Mouse (Mus musculus) neutrophil, adult 83 days (primary cell): ENCODE results near the gene Cma1. TPM values are rescaled to one million over a fixed set of nuclear protein-coding genes. Genes with fewer than 3 reads are reported as not detected.

Experiments
- total RNA-seq, 2 experiments: library from RNA; stranded (reverse); gene quantifications; one replicate each; pipeline ENCODE4 v1.2.4; 2023

Cma1 gene
- not detected for total RNA-seq

DNA sequence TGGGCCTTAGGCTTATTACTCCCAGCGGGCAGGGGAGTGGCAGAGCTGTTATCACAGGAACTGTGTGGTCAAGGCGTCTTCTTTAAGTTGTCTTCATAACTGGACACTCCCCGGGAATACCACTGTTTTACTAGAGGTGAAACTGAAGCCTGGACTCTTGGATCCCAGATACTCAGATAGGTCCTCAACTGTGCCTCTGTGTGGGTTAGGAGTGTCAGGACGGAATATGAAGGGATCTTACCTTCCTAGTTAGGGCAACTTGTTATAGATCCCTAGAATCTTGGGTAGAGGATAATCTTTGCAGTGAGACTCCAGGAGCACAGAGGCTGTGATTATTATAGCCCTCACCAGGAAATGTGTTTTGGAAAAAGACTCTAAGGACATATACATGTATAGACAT lies at the start of gene Cma1:
Gene Cma1, minus strand, starts transcription at position 101 of the 400 bp plus-strand sequence.

DNA sequence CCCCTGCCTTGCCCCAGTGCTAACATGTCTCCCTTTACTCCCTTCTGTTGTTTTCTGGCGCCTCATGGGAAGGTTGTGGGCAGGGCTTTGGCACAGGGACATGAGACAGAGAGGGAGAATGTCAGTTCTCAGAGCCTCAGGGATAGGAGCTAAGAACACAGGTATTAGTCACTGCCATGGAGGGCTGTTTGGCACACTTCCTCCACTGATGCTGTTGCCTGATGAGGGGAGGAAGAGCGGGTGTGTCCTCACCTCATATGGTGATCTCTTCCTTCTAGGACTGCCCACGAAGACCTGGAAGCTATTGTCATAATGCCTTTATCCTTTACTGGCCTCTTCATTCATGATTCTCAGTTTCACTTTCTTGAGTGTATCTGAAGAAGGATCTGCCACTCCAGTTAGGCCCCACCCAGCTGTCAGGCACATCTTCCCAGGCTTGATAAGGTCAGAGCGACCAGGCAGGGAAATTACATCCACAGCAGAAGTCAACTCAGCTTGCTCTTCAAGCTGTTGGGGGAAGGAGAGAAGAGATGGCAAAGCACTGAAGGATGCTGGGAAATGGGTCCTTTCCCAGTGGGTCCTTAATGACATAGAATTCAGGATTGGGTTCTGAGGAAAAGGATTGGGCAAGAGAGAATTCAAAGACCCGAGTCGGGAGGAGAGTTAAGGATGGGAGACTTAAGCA lies 6.0 kb upstream of the Cma1 start, which contains the start of gene Cma2:
Gene Cma2, plus strand, starts transcription at position 635 of the 685 bp plus-strand sequence.

DNA sequence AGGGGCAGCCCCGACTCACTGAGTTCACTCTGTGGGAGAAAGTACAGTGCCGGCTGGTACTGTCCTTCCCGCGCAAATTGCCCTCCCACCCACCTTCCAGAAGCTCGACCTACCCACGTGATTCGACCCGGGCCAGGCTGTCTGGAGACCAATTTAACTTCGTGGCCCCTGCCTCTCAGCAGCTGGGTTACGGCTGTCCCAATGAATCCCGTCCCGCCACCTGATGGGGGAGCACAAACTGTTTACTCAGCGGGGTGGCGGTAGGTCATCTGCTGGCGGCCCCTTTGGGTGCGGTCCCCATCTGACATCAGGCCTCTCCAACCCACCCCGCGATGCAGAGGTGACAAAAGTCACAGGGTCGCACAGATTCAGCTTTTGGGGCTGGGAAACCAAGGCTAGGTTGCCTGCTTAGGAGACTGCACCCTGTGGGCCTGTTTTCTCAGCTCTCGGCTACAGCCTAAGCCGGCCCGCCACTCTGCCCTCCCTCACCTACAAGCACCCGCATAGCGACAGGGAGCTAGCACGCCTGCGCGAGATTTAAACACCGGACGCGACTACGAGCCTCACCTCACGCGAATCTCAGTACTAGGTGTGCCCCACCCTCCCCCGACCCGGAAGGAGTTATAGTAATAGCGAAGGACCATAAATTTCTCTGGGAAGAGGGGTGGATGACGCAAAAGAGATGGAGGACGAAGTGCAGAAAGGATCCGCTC lies 44.6 kb downstream of the Cma1 start, which contains the start of gene Sdr39u1:
Gene Sdr39u1, minus strand, starts transcription at position 593 of the 713 bp plus-strand sequence.

Other genes with a start within 250 kb of the Cma1 start
- 1 to 10 TPM; 1.3 to 2.2 TPM for gene Tgm1, start 230.7 kb downstream of the Cma1 start, total RNA-seq
- 10 to 100 TPM; 21.0 to 23.4 TPM for gene Rabggta, start 222.4 kb downstream of the Cma1 start, total RNA-seq
- gene Dhrs1, start 199.0 kb downstream of the Cma1 start, total RNA-seq = 10 to 100 TPM; 57.3 to 62.3 TPM
- gene Nop9, start 199.0 kb downstream of the Cma1 start, total RNA-seq = 10 to 100 TPM; 14.8 to 20.7 TPM
- gene Cideb, start 186.2 kb downstream of the Cma1 start, total RNA-seq = under 1 TPM; 0.33 to 0.57 TPM
- gene Ltb4r2, start 183.2 kb downstream of the Cma1 start, total RNA-seq = under 1 TPM; 0.55 to 0.61 TPM
- gene Ltb4r1, start 178.7 kb downstream of the Cma1 start, total RNA-seq = 100 to 1,000 TPM; 205 to 213 TPM
- gene Adcy4, start 160.6 kb downstream of the Cma1 start, total RNA-seq = under 1 TPM; 0.29 to 0.77 TPM
- gene Ripk3, start 155.8 kb downstream of the Cma1 start, total RNA-seq = 10 to 100 TPM; 32.4 to 37.6 TPM
- not detected for gene Nfatc4, start 121.5 kb downstream of the Cma1 start, total RNA-seq
- gene Nynrin, start 90.7 kb downstream of the Cma1 start, total RNA-seq = 1 to 10 TPM; 2.9 to 4.2 TPM
- 1 to 10 TPM in 1 of 2 experiments, under 1 TPM in 1; 0.53 to 1.3 TPM for gene Cbln3, start 60.3 kb downstream of the Cma1 start, total RNA-seq
- gene Khnyn, start 59.7 kb downstream of the Cma1 start, total RNA-seq = 10 to 100 TPM; 62.4 to 74.0 TPM
- gene Sdr39u1, start 44.4 kb downstream of the Cma1 start, total RNA-seq = 1 to 10 TPM; 1.9 to 2.5 TPM
- not detected for gene Cma2, start 6.3 kb upstream of the Cma1 start, total RNA-seq
- not detected for gene Mcpt1, start 73.3 kb upstream of the Cma1 start, total RNA-seq
- gene Mcpt9, start 85.8 kb upstream of the Cma1 start, total RNA-seq = not detected
- gene Mcpt2, start 97.4 kb upstream of the Cma1 start, total RNA-seq = not detected
- not detected for gene Mcpt4, start 117.6 kb upstream of the Cma1 start, total RNA-seq
- 100 to 1,000 TPM; 119 to 162 TPM for gene Mcpt8, start 140.6 kb upstream of the Cma1 start, total RNA-seq
- 100 to 1,000 TPM; 187 to 200 TPM for gene Ctsg, start 157.9 kb upstream of the Cma1 start, total RNA-seq
- not detected for gene Gzme, start 175.9 kb upstream of the Cma1 start, total RNA-seq
- not detected for gene Gzmd, start 187.9 kb upstream of the Cma1 start, total RNA-seq
- not detected for gene Gzmg, start 214.9 kb upstream of the Cma1 start, total RNA-seq
- not detected for gene Gzmn, start 229.9 kb upstream of the Cma1 start, total RNA-seq